Mouse (Mus musculus): ENCODE measurements around the gene Igll1.

Gene Igll1

DNA sequence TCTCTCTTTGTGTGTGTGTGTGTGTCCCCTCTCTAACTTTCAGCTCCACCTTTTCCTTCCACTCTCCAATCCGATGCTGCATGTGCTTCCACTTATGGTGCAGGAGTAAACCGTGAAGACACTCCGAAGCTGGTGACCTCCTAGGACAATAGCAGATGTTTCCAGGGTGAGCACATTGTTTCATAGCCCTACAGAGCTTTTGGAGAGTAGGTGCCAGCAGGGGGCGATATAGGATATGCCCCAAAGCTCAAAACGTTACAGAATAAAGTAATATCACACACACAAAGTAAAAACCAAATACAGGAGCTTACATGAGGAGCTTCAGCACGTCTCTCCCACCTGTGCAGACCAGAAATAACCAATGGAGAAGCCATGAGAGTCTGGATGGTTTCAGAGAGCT is 8.9 kb downstream of the Igll1 start:
- peak; percentile 46 for DNase-seq (ENCODE audit: low spot score)

DNA sequence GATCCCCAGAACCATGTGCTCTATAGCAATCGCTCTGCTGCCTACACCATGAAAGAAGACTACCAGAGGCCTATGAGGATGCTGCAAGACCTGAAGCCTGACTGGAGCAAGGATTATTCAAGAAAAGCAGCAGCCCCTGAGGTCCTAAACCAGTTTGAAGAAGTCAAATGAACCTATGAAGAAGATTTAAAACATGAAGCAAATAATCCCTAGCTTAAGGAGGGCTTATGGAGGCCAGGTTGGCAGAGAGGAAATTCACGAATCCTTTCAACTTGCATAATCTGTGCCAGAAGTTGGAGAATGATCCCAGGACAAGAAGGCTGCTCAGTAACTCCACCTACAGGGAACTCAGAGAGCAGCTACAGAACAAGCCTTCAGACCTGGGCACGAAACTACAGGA is 11.4 kb downstream of the Igll1 start:
- DNase-seq (ENCODE audit: low spot score): no peak

DNA sequence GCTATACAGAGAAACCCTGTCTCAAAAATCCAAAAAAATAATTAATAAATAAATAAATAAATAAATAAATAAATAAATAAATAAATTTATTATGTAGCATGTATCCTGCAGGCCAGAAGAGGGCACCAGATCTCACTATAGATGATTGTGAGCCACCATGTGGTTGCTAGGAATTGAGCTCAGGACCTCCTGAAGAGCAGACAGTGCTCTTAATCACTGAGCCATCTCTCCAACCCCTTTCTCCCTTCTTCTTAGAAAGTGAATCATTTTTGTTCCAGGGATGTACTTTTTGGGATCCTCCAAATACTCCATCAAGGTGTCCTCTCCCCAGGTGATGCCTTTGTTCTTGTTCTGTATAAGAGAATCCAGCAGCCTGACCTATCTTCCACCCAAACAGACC is 14.6 kb downstream of the Igll1 start:
- DNase-seq (ENCODE audit: low spot score): no peak

- DNase-seq (ENCODE audit: low spot score): no peak
These were observed 34.1 kb downstream of the Igll1 start for GRCm38 (mm10) chr16:16829671-16830070.

DNA sequence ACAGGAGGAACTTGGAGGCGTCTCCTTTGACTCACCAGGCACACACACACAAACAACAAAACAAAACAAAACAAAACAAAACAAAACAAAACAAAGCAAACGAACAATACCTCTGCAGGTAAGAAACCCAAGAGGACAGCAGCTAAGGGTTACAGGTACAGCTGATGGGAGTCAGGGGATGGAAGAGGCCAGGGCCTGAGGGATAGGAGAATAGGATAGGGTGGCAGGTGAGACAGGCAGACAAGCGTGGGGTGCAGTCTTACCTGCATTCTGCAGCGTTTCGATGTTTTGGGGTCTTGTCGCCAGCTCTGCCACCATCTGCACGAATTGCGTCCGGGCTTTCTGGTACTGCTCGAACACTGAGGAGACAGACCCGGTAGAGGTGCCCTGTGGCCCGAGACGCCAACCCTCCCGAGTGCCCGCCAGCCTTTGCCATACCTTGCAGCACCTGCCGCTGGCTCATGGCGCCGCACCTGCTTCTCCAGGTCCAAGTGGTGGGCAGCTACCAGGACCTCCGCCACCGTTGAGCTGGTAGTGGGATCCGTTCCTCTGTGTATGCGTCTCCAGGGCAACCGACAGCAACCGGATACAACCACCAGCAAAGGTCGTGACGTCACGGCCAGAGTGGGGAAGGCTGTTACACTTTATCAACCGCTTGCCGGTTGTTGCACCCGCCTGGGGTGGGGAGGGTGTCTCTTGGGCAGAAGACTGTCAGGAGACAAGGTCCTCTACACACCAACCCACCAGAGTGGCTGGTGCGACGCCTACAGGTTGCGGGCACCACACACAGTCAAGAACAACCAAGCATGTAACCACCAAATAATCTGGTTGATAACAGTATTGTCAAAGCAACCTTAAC is 34.8 kb downstream of the Igll1 start, which contains the start of gene Spag6l:
Spag6l (minus strand) TSS at position 700 of the 859 bp plus-strand sequence.
- DNase-seq (ENCODE audit: low spot score): peak; percentile 32

- DNase-seq (ENCODE audit: low spot score): no peak
These were observed 37.6 kb downstream of the Igll1 start for GRCm38 (mm10) chr16:16826223-16826622.

GRCm38 (mm10) chr16:16825476-16825875 is 38.3 kb downstream of the Igll1 start:
- DNase-seq (ENCODE audit: low spot score): no peak
